ENCODE assay signal across 8 mouse cellular contexts in the genomic region with DNA sequence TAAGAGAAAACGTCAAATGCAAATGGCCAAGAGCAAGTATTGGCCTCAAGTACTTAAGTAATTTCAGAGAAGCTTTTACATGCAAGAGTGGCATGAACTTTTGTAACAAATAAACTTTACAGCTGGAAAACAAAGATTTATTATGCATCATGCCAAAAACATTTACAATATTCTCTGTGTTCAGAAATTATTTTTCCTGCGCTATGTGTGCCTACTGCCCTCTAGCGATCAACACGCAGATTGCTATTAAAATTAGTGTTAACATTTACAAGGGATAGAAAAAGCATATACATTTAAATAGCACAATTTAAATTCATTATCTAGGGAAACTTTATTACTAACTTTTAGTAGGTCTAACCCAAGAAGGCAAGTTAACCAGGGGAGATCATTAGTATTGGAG. TPM values are rescaled to one million over a fixed set of nuclear protein-coding genes. Genes with fewer than 3 reads are reported as not detected.
DNase-seq lines count a peak whose midpoint lies in the region; ATAC-seq lines count a peak whose summit lies in the region.
"Had no signal": no experiment of that assay in that cellular context is flagged by ENCODE, and none has a peak within 500 bp of the region (broad histone marks: within the 10 kb centered on the region; RNA-seq: fewer than 3 reads in every experiment).

No protein-coding gene starts in this region.

- ATAC-seq in inflammation-experienced regulatory T-cells, adult 6 months: peak; percentile 62

- DNase-seq in layer of hippocampus, adult 11-12 months (ENCODE audit: low spot score): peak; percentile 20
- DNase-seq in layer of hippocampus, adult 9-11 months: no peak
- DNase-seq in CD4-positive, CD25-positive, alpha-beta regulatory T cell, adult 2 months (ENCODE audit: low read depth, low spot score): peak; percentile 60
- DNase-seq in MEL-GATA-1-ER (ENCODE audit: extremely low read depth, low read depth): peak; percentile 16
- no peak for DNase-seq in right cerebral cortex, postnatal 25 days
- DNase-seq in left cerebral cortex, adult 8-10 months (ENCODE audit: low spot score in 2 of 2): no peak
- DNase-seq: left cerebral cortex, postnatal 4 days had no signal

RNA-seq across cellular contexts. Expression of gene Tspyl4, which starts 29.5 kb away (rescaled TPM):
- 10 to 100 TPM; 11.8 to 18.2 (median 16.2) TPM for polyA plus RNA-seq in inflammation-experienced regulatory T-cells, adult 6 months (2017; shearing (Covaris generic))
- total RNA-seq in left cerebral cortex, adult 8-10 months (2022): 100 to 1,000 TPM; 388 to 444 (median 418) TPM

RNA-seq across cellular contexts. Expression of gene Tspyl1, which starts 44.7 kb away (rescaled TPM):
- polyA plus RNA-seq in inflammation-experienced regulatory T-cells, adult 6 months (2017; shearing (Covaris generic)): 10 to 100 TPM; 36.1 to 49.1 (median 40.1) TPM
- 100 to 1,000 TPM; 159 to 186 (median 174) TPM for total RNA-seq in left cerebral cortex, adult 8-10 months (2022)

Comparison
In these comparisons a context has a peak if more than half of its experiments do, and no peak if none do; other contexts are left out.
1. DNase-seq: peak in layer of hippocampus, adult 11-12 months (single experiment), CD4-positive, CD25-positive, alpha-beta regulatory T cell, adult 2 months (single experiment) and MEL-GATA-1-ER (single experiment); none in layer of hippocampus, adult 9-11 months (single experiment), right cerebral cortex, postnatal 25 days (single experiment) and left cerebral cortex, adult 8-10 months (0 of 2).